Mouse (Mus musculus): ENCODE data around the gene Fam133b.
A peak's percentile ranks its signal among the peaks of the same experiment; 100 is the strongest.

Gene Fam133b

GRCm38 (mm10) chr5:3543629-3544479 lies at the start of gene Fam133b:
TSS of gene Fam133b (plus strand) at chr5:3543833.
- peak; percentile 94 to 97 for DNase-seq (ENCODE audit: low spot score in 2 of 2)

DNA sequence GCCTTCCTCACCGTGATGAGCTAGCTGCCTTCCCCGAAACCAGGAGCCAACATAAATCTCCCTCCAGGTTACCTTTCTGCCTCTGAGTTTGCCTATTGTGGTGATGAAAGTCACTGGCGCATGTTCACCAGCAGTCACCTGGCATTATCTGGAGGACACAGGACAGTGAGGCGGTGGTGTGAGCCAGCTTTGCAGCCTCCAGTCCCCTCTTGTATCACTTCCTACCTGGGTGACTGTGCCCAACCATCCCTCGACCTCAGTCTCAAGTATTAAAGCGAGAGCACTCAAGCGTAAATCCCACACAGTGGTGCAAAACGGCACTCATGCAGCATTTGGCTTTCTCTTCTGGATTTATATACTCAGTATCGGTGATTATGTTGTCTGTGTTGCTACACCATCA lies 49.7 kb upstream of the Fam133b start:
- no peak for DNase-seq (ENCODE audit: low spot score in 2 of 2)

DNA sequence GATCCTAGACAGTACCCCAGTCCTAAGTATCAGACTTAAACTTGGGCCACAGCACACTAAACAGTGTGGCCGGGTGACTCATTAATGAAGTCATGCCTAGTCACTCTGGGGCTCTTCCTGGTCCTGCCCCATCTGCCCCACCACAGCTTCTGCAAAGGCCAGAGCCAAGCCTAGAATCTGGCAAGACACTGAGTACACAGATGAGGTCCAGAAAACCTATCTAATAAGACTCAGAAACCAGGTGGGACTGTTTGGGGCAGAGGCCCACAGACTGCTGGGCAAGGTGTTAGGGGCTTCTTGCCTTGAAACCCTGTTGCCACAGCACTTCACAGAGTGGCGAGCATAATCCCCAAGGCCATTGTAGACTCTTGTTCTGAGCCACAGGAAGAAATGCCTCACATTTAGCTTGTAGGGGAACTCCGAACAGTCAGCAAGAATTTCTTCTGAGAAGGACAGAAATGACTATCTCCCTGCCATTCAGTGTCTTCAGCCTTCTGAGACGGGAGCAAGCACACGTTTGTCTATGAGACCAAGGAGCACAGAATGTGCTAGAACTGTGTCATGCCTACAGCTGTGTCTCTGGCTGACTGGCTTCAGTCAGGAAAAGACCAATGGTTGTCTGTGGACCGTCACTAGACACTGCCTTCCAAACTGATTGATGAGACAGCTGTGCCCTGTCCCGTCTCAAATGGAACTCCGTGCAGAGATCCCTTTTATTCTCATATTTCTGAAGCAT lies 49.0 kb upstream of the Fam133b start:
- DNase-seq (ENCODE audit: low spot score in 2 of 2), result no peak

- no peak for DNase-seq (ENCODE audit: low spot score in 2 of 2)
These were observed 46.1 kb upstream of the Fam133b start for GRCm38 (mm10) chr5:3497505-3497925.

- DNase-seq (ENCODE audit: low spot score in 2 of 2), result no peak
These were observed 43.3 kb upstream of the Fam133b start for GRCm38 (mm10) chr5:3500298-3500697.

DNA sequence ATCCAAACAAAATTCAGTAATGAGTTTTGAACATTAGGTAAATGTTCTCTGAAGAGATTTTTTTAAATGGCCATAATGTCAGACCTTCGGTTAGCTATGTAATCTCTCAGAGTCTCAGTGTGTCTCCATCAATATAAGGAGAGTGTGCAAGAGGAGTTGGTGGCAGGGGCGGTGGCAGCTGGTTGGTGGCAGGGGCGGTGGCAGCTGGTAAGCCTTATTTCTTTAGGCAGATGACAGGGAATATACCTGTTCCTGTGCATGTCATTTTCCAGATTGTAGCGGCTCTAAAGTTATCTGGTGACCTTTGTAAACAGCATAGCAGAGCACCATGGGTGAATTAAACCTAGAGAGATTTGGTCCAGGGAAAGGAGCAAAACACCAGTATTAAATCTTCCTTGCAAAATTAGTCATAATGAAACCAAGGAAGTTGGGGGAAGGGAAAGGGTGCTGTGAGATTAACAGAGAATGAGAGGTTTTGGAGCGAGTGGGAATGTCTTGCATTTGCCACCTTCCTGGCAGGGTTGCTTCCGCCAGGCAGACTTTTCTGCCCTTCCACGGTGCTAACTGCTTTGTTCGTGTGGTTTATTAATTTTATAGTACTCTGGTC lies 42.6 kb upstream of the Fam133b start:
- DNase-seq (ENCODE audit: low spot score in 2 of 2), result no peak

DNA sequence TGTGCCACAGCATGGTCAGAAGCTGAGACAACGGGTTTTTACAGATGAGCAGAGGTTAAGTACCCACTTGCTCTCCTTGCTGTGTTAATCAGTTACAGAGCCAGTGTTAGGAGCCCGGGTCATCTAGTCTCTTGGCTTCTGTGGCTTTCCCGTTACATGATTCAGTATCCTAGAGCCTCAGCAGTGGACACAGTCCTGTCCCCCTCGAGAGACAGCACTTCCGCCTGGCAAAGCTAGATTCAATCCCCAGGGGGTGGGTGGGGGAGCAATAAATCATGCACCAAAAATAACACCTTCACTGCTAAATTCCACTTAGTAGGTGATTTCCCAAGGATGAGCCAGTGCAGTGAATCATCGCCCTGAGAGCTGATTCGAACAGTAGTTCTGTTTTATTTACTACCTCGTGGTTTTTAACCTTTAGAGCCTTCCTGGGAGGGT lies 42.0 kb upstream of the Fam133b start:
- no peak for DNase-seq (ENCODE audit: low spot score in 2 of 2)

GRCm38 (mm10) chr5:3502610-3503350 lies 40.9 kb upstream of the Fam133b start:
- DNase-seq (ENCODE audit: low spot score in 2 of 2), result peak in 1 of 2 experiments; percentile 23

DNA sequence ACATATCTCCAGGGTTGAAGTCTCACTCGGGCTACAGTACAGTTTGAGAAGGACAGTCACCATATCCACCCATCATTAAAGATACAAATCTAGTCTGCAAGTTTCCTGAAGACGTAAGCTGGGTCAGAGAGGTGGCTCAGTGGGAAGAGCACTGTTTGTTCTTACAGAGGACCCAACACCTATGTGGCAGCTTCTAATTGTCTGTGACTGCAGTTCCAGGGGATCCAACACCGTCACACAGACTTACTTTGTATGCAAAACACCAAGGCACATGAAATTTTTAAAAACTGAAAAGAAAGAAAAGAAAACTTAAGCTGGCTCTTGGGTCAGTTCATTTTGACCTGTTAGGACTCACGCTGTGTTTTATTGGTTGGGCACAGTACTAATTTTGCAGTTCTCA lies 40.3 kb upstream of the Fam133b start:
- DNase-seq (ENCODE audit: low spot score in 2 of 2), result no peak

DNA sequence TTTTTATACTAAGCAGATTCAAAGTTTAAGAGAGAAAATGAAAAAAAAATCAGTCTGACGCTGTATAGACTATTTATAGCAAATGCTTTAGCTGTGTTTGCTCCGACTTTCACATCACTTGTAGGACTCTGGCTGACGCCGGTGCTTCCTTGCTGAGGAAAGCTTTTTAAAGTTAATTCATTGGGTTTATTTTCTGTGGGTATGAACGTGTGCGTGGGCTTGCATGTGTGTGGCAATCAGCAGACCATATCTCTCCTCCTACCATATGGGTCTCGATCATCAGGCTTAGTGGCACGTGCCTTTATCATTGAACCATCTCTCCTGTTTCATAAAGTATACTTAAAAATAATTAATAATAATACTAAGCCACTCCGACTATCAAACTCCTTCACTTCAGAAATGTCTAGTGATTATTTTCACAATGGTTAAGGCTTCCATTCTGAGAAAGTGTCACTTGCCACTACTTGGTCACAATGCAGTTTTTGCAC lies 39.8 kb upstream of the Fam133b start:
- no peak for DNase-seq (ENCODE audit: low spot score in 2 of 2)

GRCm38 (mm10) chr5:3504453-3504852 lies 39.2 kb upstream of the Fam133b start:
- DNase-seq (ENCODE audit: low spot score in 2 of 2), result no peak

DNA sequence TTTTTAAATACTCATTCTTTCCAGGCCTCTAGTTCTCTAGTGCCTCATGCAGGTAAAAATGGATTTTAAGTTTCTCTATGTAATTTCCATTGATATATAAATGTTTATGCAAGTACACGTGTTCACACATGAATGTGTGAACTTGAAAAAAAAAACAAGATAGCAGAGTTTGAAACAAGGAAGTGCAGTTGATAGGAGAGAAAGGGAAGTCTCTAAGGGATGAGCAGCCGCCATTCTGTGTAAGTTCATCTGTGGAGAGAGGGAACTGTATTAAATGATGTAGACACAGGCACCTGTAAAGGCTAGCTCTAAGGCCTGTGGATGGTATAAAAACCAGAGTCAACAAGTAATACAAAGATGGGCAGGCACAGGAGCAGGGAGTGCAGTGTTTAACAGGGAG lies 38.1 kb upstream of the Fam133b start:
- no peak for DNase-seq (ENCODE audit: low spot score in 2 of 2)

- no peak for DNase-seq (ENCODE audit: low spot score in 2 of 2)
These were observed 34.9 kb upstream of the Fam133b start for GRCm38 (mm10) chr5:3508480-3509381.

DNA sequence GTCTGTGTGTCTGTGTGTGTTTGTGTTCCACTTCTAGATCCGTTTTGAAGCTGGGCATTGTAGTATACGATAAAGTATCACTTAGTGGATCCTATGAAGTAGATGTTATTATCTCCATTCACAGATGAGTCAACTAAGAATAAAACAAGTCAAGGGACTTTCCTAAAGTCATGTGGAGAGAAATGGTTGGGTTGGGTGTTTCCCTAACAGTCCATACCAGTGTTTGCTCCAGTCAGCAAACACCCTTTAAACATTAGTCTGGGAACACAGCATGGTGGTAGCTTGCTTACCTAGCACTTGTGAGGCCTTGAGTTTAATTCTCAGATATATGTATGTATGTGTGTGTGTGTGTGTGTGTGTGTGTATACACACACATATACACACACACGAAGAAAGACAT lies 34.1 kb upstream of the Fam133b start:
- DNase-seq (ENCODE audit: low spot score in 2 of 2), result no peak

DNA sequence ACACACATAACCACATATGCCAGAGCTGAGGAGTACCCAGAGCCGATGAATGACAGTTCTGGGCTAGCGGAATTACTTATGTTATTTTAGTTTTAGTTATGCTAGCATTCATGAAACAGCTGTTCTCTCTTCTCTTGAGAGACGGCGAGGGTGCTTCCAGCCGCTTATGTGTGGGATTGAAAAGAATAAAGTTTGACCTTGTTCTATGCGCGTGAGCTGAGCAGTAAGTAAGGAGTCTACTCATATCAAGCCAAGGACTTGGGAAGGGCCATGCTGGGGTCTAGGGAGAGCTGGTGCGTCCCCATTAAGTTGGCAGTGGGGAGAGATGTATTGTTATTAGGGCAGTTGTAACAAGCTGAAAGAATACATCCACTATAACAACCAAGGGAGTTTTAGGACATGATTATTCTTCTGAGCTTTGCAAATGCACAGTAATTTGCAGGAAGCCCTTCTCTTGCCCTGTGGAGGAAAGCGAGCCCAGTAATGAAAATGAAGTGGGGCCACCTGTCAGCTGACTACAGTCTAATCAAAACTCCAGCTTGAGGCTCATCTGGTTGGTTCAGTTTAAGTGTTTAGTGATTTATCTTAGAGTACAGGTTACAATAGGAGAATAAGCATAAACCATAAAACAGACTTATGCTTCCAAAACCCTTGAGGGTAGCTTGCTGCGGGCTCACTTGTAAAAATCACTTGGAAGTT lies 32.4 kb upstream of the Fam133b start:
- DNase-seq (ENCODE audit: low spot score in 2 of 2), result no peak

GRCm38 (mm10) chr5:3512584-3512983 lies 31.0 kb upstream of the Fam133b start:
- DNase-seq (ENCODE audit: low spot score in 2 of 2), result no peak

DNA sequence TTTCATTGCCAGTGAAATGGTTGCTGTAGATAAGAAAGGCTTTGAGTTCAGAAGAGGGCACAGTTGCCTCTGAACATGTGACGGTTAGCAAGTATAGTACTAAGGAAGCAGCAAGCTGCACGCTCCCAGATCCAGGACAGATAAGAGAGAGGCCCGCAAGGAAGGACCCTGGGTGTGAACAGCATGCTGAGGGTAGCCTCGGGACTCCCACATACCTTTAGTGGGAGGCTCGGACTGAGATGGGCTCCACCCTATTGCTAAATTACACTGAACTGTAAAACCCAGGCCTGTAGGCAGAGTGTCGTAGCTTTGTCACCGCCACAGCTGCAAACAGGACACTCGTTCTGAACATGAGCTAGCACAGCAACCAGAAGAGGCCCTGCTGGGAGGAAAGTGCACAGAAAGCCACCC lies 28.7 kb upstream of the Fam133b start:
- no peak for DNase-seq (ENCODE audit: low spot score in 2 of 2)

GRCm38 (mm10) chr5:3515477-3515876 lies 28.2 kb upstream of the Fam133b start:
- DNase-seq (ENCODE audit: low spot score in 2 of 2), result no peak

DNA sequence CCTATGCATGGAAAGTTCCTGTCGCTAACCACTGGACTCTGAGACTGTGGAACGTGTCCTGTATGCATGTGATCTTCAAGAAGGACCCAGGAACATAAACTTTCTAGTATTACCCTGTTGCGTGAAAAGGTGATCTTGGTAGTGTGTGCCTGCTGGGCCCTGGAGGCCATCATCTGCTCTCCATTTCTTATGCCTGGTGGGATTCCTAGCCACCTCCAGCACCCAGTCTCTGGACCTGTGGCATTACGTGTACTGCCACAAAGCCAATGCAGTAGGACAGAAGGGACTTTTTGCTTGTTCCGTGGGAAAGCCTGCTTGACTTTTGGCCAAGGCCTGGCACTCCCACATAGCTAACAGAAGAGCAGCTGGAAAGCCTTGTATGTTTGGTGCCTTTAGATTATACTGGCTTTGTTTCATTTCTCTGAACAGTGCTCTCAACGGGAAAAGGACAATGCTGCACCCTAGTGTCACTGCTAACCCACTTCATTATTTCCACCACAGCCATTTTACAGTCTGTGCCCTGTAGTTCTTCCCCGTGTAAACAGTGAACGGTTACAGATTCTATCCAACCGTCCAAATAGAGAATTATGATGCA lies 27.1 kb upstream of the Fam133b start:
- peak in 1 of 2 experiments; percentile 49 for DNase-seq (ENCODE audit: low spot score in 2 of 2)
